Mouse (Mus musculus) midbrain, embryonic 14.5 days (tissue): ENCODE data around the gene Cd2ap. TPM values are rescaled to one million over a fixed set of nuclear protein-coding genes. Genes with fewer than 3 reads are reported as not detected.
A peak's percentile ranks its signal among the peaks of the same experiment; 100 is the strongest.

Experiments
- ATAC-seq: fragments of 200-750 bp; cut with Nextera tagmentation; 2 replicates; pipeline ENCODE4 v1.8.0; 2017; ENCODE audit warnings: moderate number of reproducible peaks, moderate library complexity; ENCODE audit not compliant: low FRiP score, low TSS enrichment
- DNase-seq: peaks from one replicate; pipeline ENCODE4 v3.0.0-alpha.2; 2015
- H3K27ac ChIP-seq: fragments of 300-500 bp; sonication (generic); replicated peaks from 2 replicates; pipeline ENCODE4 v1.5.1; 2014; ENCODE audit warnings: mild to moderate bottlenecking, low read depth, low read length, moderate library complexity
- H3K27me3 ChIP-seq: fragments of 300-500 bp; sonication (generic); 2 replicates; pipeline ENCODE4 v1.6.1; 2014; ENCODE audit warnings: low read length, control low read depth, mixed read lengths; ENCODE audit not compliant: control insufficient read depth, insufficient read depth
- H3K36me3 ChIP-seq: fragments of 300-500 bp; sonication (generic); 2 replicates; pipeline ENCODE4 v1.6.1; 2014; ENCODE audit warnings: low read length, control low read depth; ENCODE audit not compliant: control insufficient read depth, insufficient read depth
- H3K4me1 ChIP-seq: fragments of 300-500 bp; sonication (generic); 2 replicates; pipeline ENCODE4 v1.6.1; 2014; ENCODE audit warnings: mild to moderate bottlenecking, antibody characterized with exemption, low read length, control low read depth; ENCODE audit not compliant: control insufficient read depth, insufficient read depth
- H3K4me2 ChIP-seq: fragments of 300-500 bp; sonication (generic); 2 replicates; pipeline ENCODE4 v1.6.1; 2014; ENCODE audit warnings: mild to moderate bottlenecking, low read length, moderate library complexity
- H3K4me3 ChIP-seq: fragments of 300-500 bp; sonication (generic); replicated peaks from 2 replicates; pipeline ENCODE4 v1.5.1; 2014; ENCODE audit warnings: low read depth, low read length
- H3K9ac ChIP-seq: fragments of 300-500 bp; sonication (generic); replicated peaks from 2 replicates; pipeline ENCODE4 v1.6.1; 2014; ENCODE audit warnings: mild to moderate bottlenecking, low read length, moderate library complexity
- H3K9me3 ChIP-seq: fragments of 300-500 bp; sonication (generic); 2 replicates; pipeline ENCODE4 v1.6.1; 2016; ENCODE audit warnings: low read length, control low read depth, mixed read lengths; ENCODE audit not compliant: control insufficient read depth
- WGBS: fragments of 180-500 bp; shearing (Covaris S2); extraction: QIAGEN DNeasy Blood & Tissue Kit; methylation state at CpG from one replicate; pipeline ENCODE4 v1.1.7; 2014; 5-methylcytosine and 5-hydroxymethylcytosine counted together
- polyA plus RNA-seq: library from polyadenylated mRNA; unstranded; fragments of >200 nt; fragmentation: Nextera tagmentation; extraction: Ambion mirVana; gene quantifications from 2 replicates; pipeline ENCODE4 v1.2.1, GENCODE M21; 2014

The Cd2ap gene
- 9.8 and 11.3 TPM in 2 replicates for polyA plus RNA-seq

- Histone ChIP-seq H3K36me3 (no peaks in the 10 kb centered on the region), H3K27ac (peak within 1 kb of the TSS; percentile 95), H3K9ac (peak within 1 kb of the TSS; percentile 98), H3K4me1 (peaks cover 11% of the 10 kb centered on the region), H3K4me3 (peak within 1 kb of the TSS; percentile 88), H3K27me3 (no peaks in the 10 kb centered on the region), H3K4me2 (peak within 1 kb of the TSS; percentile 94), H3K9me3 (no peaks in the 10 kb centered on the region)
- WGBS = under 1% methylated on average over 93 of the region's 94 CpGs
- ATAC-seq = peak; percentile 97
- DNase-seq = peak; percentile 98
Observed at GRCm38 (mm10) chr17:42876001-42876903, at the start of gene Cd2ap. Gene Cd2ap, minus strand, starts transcription at chr17:42876665.

- no peak overlapping the region for H3K9ac ChIP-seq
- DNase-seq = no peak
- H3K9me3 ChIP-seq = no peaks in the 10 kb centered on the region
- WGBS = 94% methylated on average over 5 of the region's 5 CpGs
- H3K4me2 ChIP-seq = no peak overlapping the region
- H3K36me3 ChIP-seq = no peaks in the 10 kb centered on the region
- no peak overlapping the region for H3K27ac ChIP-seq
- H3K4me3 ChIP-seq = no peak overlapping the region
- no peaks in the 10 kb centered on the region for H3K4me1 ChIP-seq
- ATAC-seq = no peak
- H3K27me3 ChIP-seq = no peaks in the 10 kb centered on the region
Observed at GRCm38 (mm10) chr17:42924731-42925130, 48.3 kb upstream of the Cd2ap start.

GRCm38 (mm10) chr17:42918810-42919209 is 42.3 kb upstream of the Cd2ap start:
- no peaks in the 10 kb centered on the region for H3K4me1 ChIP-seq
- H3K9ac ChIP-seq = no peak overlapping the region
- H3K27ac ChIP-seq = no peak overlapping the region
- WGBS = 84% methylated on average over 9 of the region's 9 CpGs
- no peak for ATAC-seq
- H3K4me2 ChIP-seq = no peak overlapping the region
- H3K36me3 ChIP-seq = no peaks in the 10 kb centered on the region
- no peak overlapping the region for H3K4me3 ChIP-seq
- no peaks in the 10 kb centered on the region for H3K9me3 ChIP-seq
- no peaks in the 10 kb centered on the region for H3K27me3 ChIP-seq
- no peak for DNase-seq

GRCm38 (mm10) chr17:42914726-42915125 is 38.3 kb upstream of the Cd2ap start:
- 89% methylated on average over 7 of the region's 7 CpGs for WGBS
- no peak overlapping the region for H3K4me3 ChIP-seq
- no peak for ATAC-seq
- H3K27me3 ChIP-seq = no peaks in the 10 kb centered on the region
- no peak for DNase-seq
- no peaks in the 10 kb centered on the region for H3K36me3 ChIP-seq
- no peaks in the 10 kb centered on the region for H3K4me1 ChIP-seq
- no peak overlapping the region for H3K9ac ChIP-seq
- H3K9me3 ChIP-seq = no peaks in the 10 kb centered on the region
- no peak overlapping the region for H3K27ac ChIP-seq
- no peak overlapping the region for H3K4me2 ChIP-seq

GRCm38 (mm10) chr17:42912193-42912592 is 35.7 kb upstream of the Cd2ap start:
- no peak for DNase-seq
- H3K9ac ChIP-seq = no peak overlapping the region
- no peak overlapping the region for H3K27ac ChIP-seq
- H3K36me3 ChIP-seq = no peaks in the 10 kb centered on the region
- no peak for ATAC-seq
- no peak overlapping the region for H3K4me2 ChIP-seq
- no peaks in the 10 kb centered on the region for H3K27me3 ChIP-seq
- H3K9me3 ChIP-seq = no peaks in the 10 kb centered on the region
- H3K4me3 ChIP-seq = no peak overlapping the region
- H3K4me1 ChIP-seq = no peaks in the 10 kb centered on the region
- 81% methylated on average over 6 of the region's 6 CpGs for WGBS

GRCm38 (mm10) chr17:42910476-42910875 is 34.0 kb upstream of the Cd2ap start:
- Histone ChIP-seq H3K9ac (no peak overlapping the region), H3K27ac (no peak overlapping the region), H3K9me3 (no peaks in the 10 kb centered on the region), H3K4me1 (no peaks in the 10 kb centered on the region), H3K4me3 (no peak overlapping the region), H3K4me2 (no peak overlapping the region), H3K27me3 (no peaks in the 10 kb centered on the region), H3K36me3 (no peaks in the 10 kb centered on the region)
- 89% methylated on average over 3 of the region's 3 CpGs for WGBS
- no peak for DNase-seq
- ATAC-seq = no peak

GRCm38 (mm10) chr17:42909376-42909775 is 32.9 kb upstream of the Cd2ap start:
- ATAC-seq = peak; percentile 27; the same call in 1 of the 2 replicates
- 81% methylated on average over 9 of the region's 9 CpGs for WGBS
- no peak overlapping the region for H3K4me3 ChIP-seq
- H3K27ac ChIP-seq = no peak overlapping the region
- no peaks in the 10 kb centered on the region for H3K9me3 ChIP-seq
- no peaks in the 10 kb centered on the region for H3K36me3 ChIP-seq
- H3K9ac ChIP-seq = no peak overlapping the region
- no peak overlapping the region for H3K4me2 ChIP-seq
- H3K4me1 ChIP-seq = no peaks in the 10 kb centered on the region
- no peaks in the 10 kb centered on the region for H3K27me3 ChIP-seq
- DNase-seq = no peak

- no peaks in the 10 kb centered on the region for H3K4me1 ChIP-seq
- H3K4me2 ChIP-seq = no peak overlapping the region
- no peaks in the 10 kb centered on the region for H3K27me3 ChIP-seq
- DNase-seq = no peak
- WGBS = 74% methylated on average over 9 of the region's 9 CpGs
- no peak overlapping the region for H3K27ac ChIP-seq
- H3K9me3 ChIP-seq = no peaks in the 10 kb centered on the region
- H3K36me3 ChIP-seq = no peaks in the 10 kb centered on the region
- H3K9ac ChIP-seq = no peak overlapping the region
- peak; percentile 24; the same call in 1 of the 2 replicates for ATAC-seq
- no peak overlapping the region for H3K4me3 ChIP-seq
Observed at GRCm38 (mm10) chr17:42908744-42909370, 32.4 kb upstream of the Cd2ap start.
